Mouse (Mus musculus): Measurements from ENCODE around the gene Foxn3. TPM values are rescaled to one million over a fixed set of nuclear protein-coding genes. Genes with fewer than 3 reads are reported as not detected.

The Foxn3 gene
- polyA plus RNA-seq, 1 experiment from 2014 or later, result 110 TPM

GRCm38 (mm10) chr12:99244673-99245072 is 318.7 kb downstream of the Foxn3 start:
- Histone ChIP-seq H3K4me3 (no peak overlapping the region), H3K9me3 (no peaks in the 10 kb centered on the region), H3K4me1 (peaks cover 17% of the 10 kb centered on the region), H3K9ac (no peak overlapping the region), H3K27me3 (no peaks in the 10 kb centered on the region), H3K27ac (no peak overlapping the region), H3K4me2 (no peak overlapping the region), H3K36me3 (no peaks in the 10 kb centered on the region)
- WGBS, result 87% methylated on average over 9 of the region's 9 CpGs
- no peak for ATAC-seq (ENCODE audit: insufficient number of reproducible peaks, low FRiP score, low TSS enrichment, low read depth)

DNA sequence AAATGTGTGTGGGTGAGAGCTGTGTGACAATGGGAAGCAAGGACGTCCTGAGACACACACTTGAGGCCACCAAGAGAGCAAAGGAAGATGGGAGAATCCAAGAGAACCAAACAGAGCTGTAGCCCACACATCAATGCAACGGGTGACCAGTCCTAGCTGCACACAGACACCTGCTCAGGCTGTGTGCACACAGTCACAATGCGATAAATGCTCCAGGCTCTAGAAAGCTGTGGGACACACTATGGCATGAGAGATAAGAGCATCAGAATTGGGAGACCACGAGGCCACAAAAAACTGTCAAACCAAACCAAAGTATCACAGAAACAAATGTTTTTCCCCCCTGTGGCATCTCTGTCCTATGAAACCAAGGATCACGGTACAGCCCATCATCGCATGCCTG is 319.1 kb downstream of the Foxn3 start:
- Histone ChIP-seq H3K27me3 (no peaks in the 10 kb centered on the region), H3K36me3 (no peaks in the 10 kb centered on the region), H3K4me3 (no peak overlapping the region), H3K9ac (no peak overlapping the region), H3K4me1 (peaks cover 21% of the 10 kb centered on the region), H3K9me3 (no peaks in the 10 kb centered on the region), H3K27ac (no peak overlapping the region), H3K4me2 (no peak overlapping the region)
- WGBS, result 91% methylated on average over 6 of the region's 6 CpGs
- ATAC-seq (ENCODE audit: insufficient number of reproducible peaks, low FRiP score, low TSS enrichment, low read depth), result no peak

DNA sequence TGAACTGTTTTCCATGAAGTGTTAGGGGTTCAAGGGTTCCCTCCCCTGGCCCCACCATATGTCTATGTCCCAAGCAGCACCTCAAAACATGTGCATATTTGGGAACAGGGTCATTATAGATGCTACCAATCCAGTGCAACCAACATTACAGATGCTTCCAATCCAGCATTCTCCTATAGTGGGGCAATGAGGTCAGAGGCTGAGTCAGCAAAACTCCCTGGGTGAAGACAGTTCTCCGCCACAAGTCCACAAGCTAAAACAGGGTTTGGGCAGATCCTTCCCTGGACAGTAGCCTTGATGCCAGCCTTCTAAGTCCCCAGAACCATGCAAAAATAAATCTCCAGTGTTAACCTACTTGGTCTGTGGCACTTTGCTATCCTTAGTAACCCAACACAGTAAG is 320.1 kb downstream of the Foxn3 start:
- no peak overlapping the region for H3K9ac ChIP-seq
- no peaks in the 10 kb centered on the region for H3K36me3 ChIP-seq
- H3K4me2 ChIP-seq, result no peak overlapping the region
- no peak overlapping the region for H3K27ac ChIP-seq
- no peaks in the 10 kb centered on the region for H3K9me3 ChIP-seq
- no peak for ATAC-seq (ENCODE audit: insufficient number of reproducible peaks, low FRiP score, low TSS enrichment, low read depth)
- H3K4me3 ChIP-seq, result no peak overlapping the region
- 89% methylated on average over 1 of the region's 1 CpGs for WGBS
- H3K27me3 ChIP-seq, result no peaks in the 10 kb centered on the region
- H3K4me1 ChIP-seq, result peaks cover 20% of the 10 kb centered on the region

DNA sequence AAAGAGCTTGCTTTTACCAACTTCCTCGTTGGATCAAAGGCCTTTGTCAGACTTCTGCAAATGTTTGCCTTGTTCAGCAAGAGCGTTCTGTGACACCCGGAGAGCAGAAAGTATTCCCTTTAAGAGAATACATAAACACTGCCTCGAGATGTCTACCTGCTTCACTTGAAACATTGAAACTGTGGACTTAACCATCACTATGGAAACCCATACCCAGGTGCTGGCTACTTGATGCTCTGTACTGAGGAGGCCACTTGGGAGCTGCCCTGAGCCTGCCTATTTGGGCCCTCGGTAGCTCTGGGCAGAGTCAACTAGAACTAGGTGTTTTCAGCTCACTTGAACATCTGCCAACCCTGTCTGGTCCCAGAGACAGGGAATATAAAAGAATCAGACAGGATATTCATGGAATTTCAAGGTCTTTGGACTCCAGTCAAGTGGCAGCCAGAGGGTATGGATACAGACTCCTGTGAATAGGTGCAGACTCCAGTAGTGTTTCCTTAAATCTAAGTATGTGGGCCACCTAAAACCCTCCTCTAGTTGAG is 323.1 kb downstream of the Foxn3 start:
- Histone ChIP-seq H3K27me3 (no peaks in the 10 kb centered on the region), H3K36me3 (no peaks in the 10 kb centered on the region), H3K9me3 (no peaks in the 10 kb centered on the region), H3K4me2 (no peak overlapping the region), H3K4me1 (peaks cover 23% of the 10 kb centered on the region), H3K4me3 (no peak overlapping the region), H3K27ac (no peak overlapping the region), H3K9ac (no peak overlapping the region)
- 51% methylated on average over 5 of the region's 5 CpGs for WGBS
- ATAC-seq (ENCODE audit: insufficient number of reproducible peaks, low FRiP score, low TSS enrichment, low read depth), result no peak

DNA sequence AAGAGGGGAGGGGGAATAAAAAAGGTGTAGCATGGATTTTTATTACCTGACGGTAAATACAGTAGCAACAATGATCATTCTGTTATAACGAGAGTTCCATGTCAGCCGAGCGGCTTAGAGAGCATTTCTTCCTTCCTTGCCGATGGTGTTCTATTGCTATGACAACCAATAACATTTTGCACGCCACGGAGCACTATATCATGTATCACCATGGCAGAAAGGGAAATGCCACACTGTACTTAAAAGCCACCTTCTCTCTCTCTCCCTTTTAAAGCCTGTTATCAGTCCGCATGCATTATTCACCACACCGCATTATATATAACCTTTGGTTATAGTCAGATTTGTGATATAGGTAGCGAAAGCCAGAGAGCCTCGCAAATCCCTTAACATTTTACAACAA is 323.6 kb downstream of the Foxn3 start:
- 64% methylated on average over 11 of the region's 11 CpGs for WGBS
- Histone ChIP-seq H3K36me3 (no peaks in the 10 kb centered on the region), H3K27ac (no peak overlapping the region), H3K9ac (no peak overlapping the region), H3K4me1 (peaks cover 28% of the 10 kb centered on the region), H3K27me3 (no peaks in the 10 kb centered on the region), H3K4me2 (no peak overlapping the region), H3K4me3 (no peak overlapping the region), H3K9me3 (no peaks in the 10 kb centered on the region)
- no peak for ATAC-seq (ENCODE audit: insufficient number of reproducible peaks, low FRiP score, low TSS enrichment, low read depth)

DNA sequence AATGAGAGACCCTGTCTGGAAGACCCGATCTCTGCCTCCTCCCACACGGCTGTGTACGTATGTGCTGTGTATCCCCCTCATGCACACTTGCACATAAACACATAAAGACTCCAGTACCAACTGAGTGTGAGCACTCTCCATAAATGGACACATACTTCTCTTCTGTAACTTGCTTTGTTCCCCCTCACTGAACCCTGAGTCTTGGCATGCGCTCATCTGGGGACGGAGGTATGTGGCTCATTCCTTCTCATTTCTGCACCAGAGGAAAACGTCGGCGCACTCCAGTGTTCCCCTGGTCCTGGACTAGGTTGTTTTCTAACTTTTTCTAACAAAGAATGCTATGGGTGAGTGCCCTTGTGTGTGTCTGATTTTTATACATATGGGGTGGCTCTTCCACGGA is 325.9 kb downstream of the Foxn3 start:
- WGBS, result 77% methylated on average over 9 of the region's 9 CpGs
- Histone ChIP-seq H3K4me2 (no peak overlapping the region), H3K27ac (no peak overlapping the region), H3K27me3 (no peaks in the 10 kb centered on the region), H3K9ac (no peak overlapping the region), H3K9me3 (no peaks in the 10 kb centered on the region), H3K36me3 (no peaks in the 10 kb centered on the region), H3K4me1 (peaks cover 46% of the 10 kb centered on the region), H3K4me3 (no peak overlapping the region)
- no peak for ATAC-seq (ENCODE audit: insufficient number of reproducible peaks, low FRiP score, low TSS enrichment, low read depth)

DNA sequence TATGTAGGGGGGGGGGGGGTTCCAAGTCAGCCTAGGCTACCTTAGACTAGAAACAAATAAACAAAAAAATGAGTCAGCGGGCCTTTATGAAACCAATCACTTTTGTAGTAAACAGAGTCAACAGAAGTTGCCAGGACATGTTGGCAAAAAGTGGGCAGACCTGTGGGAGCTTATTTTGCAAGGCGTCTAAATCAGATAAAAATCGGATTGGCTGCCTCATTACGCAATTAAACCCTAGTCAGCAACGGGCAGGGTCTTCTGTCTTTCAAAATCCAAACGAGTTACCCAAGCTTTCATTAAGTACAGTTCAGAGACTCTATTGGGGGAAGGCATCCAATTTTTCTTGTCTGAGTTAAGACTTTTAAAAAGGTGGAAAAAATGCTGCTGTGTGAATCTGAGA is 329.0 kb downstream of the Foxn3 start:
- H3K9ac ChIP-seq, result no peak overlapping the region
- H3K4me2 ChIP-seq, result no peak overlapping the region
- peak overlapping the region; percentile 69; the same call in 1 of the 2 replicates for H3K27ac ChIP-seq
- H3K36me3 ChIP-seq, result no peaks in the 10 kb centered on the region
- peaks cover 50% of the 10 kb centered on the region for H3K4me1 ChIP-seq
- H3K9me3 ChIP-seq, result no peaks in the 10 kb centered on the region
- no peak for ATAC-seq (ENCODE audit: insufficient number of reproducible peaks, low FRiP score, low TSS enrichment, low read depth)
- whole genome bisulfite sequencing, result 55% methylated on average over 6 of the region's 6 CpGs
- no peaks in the 10 kb centered on the region for H3K27me3 ChIP-seq
- H3K4me3 ChIP-seq, result no peak overlapping the region

DNA sequence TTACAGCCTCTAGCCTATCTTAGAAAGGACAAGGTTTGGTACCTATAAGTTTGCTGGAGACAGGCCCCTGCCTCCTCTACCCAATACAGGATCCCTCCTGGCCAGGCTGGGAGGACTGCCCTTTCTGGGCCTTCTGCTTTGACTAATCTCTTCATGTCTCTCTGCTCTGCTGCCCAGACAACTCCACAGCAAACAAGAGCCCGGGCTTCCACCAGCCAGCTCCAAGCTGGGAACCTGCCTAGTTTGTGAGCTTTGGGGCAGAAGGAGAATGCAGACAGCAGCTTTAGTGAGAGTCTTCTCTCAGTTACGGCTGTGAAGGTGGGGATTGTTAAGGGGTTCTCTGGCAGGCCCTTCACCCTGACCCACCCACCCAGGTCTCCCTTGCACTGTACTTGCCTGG is 330.0 kb downstream of the Foxn3 start:
- Histone ChIP-seq H3K27ac (peak overlapping the region; percentile 60), H3K36me3 (no peaks in the 10 kb centered on the region), H3K27me3 (no peaks in the 10 kb centered on the region), H3K4me2 (no peak overlapping the region), H3K4me3 (no peak overlapping the region), H3K9ac (no peak overlapping the region), H3K4me1 (peaks cover 49% of the 10 kb centered on the region; the same call in 1 of the 2 replicates), H3K9me3 (no peaks in the 10 kb centered on the region)
- no peak for ATAC-seq (ENCODE audit: insufficient number of reproducible peaks, low FRiP score, low TSS enrichment, low read depth)
- WGBS, result 77% methylated on average over 2 of the region's 2 CpGs

DNA sequence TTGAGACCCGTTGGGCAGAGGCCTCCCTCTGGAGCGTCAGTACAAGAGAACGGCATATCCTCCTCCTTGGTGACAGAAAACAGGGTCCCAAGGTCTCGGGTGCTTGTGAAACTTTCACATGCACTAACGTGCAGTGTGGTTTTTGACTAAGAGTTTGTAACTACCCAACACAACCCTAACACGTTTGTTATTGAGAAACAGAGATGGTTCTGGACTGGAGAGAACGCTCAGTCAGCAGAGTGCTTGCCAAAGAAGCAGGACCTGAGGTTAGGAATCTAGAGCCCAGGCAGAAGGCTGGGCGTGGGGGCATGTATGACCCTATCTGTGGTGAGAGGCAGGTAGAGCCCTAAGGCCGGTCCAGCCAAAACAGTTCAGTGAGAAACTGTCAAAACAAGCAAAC is 330.9 kb downstream of the Foxn3 start:
- Histone ChIP-seq H3K9ac (no peak overlapping the region), H3K4me1 (peaks cover 46% of the 10 kb centered on the region; the same call in 1 of the 2 replicates), H3K4me2 (no peak overlapping the region), H3K36me3 (no peaks in the 10 kb centered on the region), H3K4me3 (no peak overlapping the region), H3K27ac (peak overlapping the region; percentile 57), H3K9me3 (no peaks in the 10 kb centered on the region), H3K27me3 (no peaks in the 10 kb centered on the region)
- WGBS, result 66% methylated on average over 9 of the region's 9 CpGs
- ATAC-seq (ENCODE audit: insufficient number of reproducible peaks, low FRiP score, low TSS enrichment, low read depth), result no peak

DNA sequence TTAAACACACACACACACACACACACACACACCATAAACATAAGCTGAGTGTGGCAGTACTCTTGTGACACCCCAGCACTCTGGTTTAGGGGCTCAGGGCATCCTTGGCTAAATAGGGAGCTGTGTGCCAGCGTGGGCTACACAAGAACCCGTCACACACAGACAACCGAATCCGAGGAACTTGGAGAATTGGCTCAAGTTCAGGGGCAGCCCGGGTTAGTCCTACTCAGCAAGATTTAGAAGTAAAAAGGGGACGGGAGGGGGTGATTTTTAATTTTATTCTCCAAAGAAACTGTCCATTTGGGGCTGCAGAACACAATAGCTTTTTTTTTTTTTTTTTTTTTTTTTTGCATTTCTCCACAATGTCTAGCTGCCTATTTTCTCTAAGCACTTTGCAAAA is 332.1 kb downstream of the Foxn3 start:
- 58% methylated on average over 6 of the region's 6 CpGs for WGBS
- H3K9ac ChIP-seq, result no peak overlapping the region
- no peak overlapping the region for H3K4me2 ChIP-seq
- no peaks in the 10 kb centered on the region for H3K36me3 ChIP-seq
- no peak overlapping the region for H3K4me3 ChIP-seq
- no peak for ATAC-seq (ENCODE audit: insufficient number of reproducible peaks, low FRiP score, low TSS enrichment, low read depth)
- H3K4me1 ChIP-seq, result peaks cover 46% of the 10 kb centered on the region; the same call in 1 of the 2 replicates
- H3K9me3 ChIP-seq, result no peaks in the 10 kb centered on the region
- no peak overlapping the region for H3K27ac ChIP-seq
- H3K27me3 ChIP-seq, result no peaks in the 10 kb centered on the region

GRCm38 (mm10) chr12:99230783-99231048 is 332.7 kb downstream of the Foxn3 start:
- H3K27me3 ChIP-seq, result no peaks in the 10 kb centered on the region
- H3K9ac ChIP-seq, result no peak overlapping the region
- no peaks in the 10 kb centered on the region for H3K36me3 ChIP-seq
- H3K4me3 ChIP-seq, result no peak overlapping the region
- no peak overlapping the region for H3K27ac ChIP-seq
- no peak for ATAC-seq (ENCODE audit: insufficient number of reproducible peaks, low FRiP score, low TSS enrichment, low read depth)
- H3K9me3 ChIP-seq, result no peaks in the 10 kb centered on the region
- peaks cover 43% of the 10 kb centered on the region; the same call in 1 of the 2 replicates for H3K4me1 ChIP-seq
- no peak overlapping the region for H3K4me2 ChIP-seq
- 86% methylated on average over 5 of the region's 5 CpGs for WGBS

DNA sequence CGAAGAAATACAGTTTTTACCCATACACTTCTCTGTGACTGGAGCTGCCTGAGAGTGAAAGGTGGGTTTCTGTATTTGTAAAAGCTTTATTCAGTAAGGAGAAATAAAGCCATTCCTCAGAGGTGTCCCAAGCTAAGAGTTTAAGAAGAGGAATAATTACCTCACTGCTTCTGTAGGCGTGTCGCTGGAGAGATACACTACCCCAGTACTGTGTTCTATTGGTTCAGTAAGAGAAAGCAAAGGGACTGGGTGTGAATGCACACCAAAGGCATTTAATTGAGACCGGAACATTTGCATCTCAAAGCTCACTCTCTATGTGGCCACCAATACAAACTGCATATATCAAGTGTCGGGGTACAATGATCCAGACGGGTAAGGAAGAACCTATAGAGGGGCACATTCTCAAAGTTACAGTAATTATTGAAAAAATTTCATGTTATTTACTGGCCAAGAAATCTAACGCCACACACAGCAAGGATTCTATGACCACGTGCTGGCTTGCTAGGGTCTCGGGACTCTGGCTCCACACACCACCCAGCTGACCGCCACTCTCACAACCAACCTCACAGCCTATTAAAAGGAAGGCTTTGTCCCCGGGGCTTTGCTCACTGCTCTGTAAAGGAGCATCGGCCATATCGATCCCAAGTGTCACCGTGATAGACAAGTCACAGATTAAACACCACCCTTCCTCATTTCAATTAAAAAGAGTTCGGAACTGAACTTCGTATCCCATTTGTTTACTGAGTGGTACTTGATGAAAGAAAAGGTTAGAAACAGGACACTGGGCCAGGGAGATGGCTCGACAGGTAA is 333.2 kb downstream of the Foxn3 start:
- peaks cover 45% of the 10 kb centered on the region for H3K4me1 ChIP-seq
- H3K4me2 ChIP-seq, result no peak overlapping the region
- no peaks in the 10 kb centered on the region for H3K27me3 ChIP-seq
- no peak overlapping the region for H3K27ac ChIP-seq
- no peak overlapping the region for H3K9ac ChIP-seq
- no peaks in the 10 kb centered on the region for H3K9me3 ChIP-seq
- ATAC-seq (ENCODE audit: insufficient number of reproducible peaks, low FRiP score, low TSS enrichment, low read depth), result no peak
- H3K36me3 ChIP-seq, result no peaks in the 10 kb centered on the region
- no peak overlapping the region for H3K4me3 ChIP-seq
- 71% methylated on average over 17 of the region's 17 CpGs for WGBS

Measured in limb, embryonic 15.5 days (tissue).